Mouse (Mus musculus) testis, adult 2 months (tissue): ENCODE measurements around the gene Stac.

Source experiments
- CTCF ChIP-seq: fragments of 200-500 bp; IDR thresholded peaks from 2 replicates; pipeline ENCODE4 v1.5.1; 2012; ENCODE audit warnings: low read depth, mild to moderate bottlenecking, inconsistent platforms, low read length, moderate library complexity; ENCODE audit not compliant: control insufficient read depth, insufficient read depth, insufficient replicate concordance
- POLR2A ChIP-seq: fragments of 200-500 bp; IDR thresholded peaks from 2 replicates; pipeline ENCODE4 v1.6.1; 2012; ENCODE audit warnings: low read depth, mild to moderate bottlenecking, inconsistent platforms, low read length, moderate library complexity; ENCODE audit not compliant: control insufficient read depth

GRCm38 (mm10) chr9:111552865-111553264 is 137.3 kb downstream of the Stac start:
- TF ChIP-seq CTCF (no peak), POLR2A (no peak)
